18 mouse cellular contexts compared by ENCODE assay signal in genomic region chr12:113277741-113278140, GRCm38 (mm10).
"Had no signal": no experiment of that assay in that cellular context is flagged by ENCODE, and none has a peak within 500 bp of the region (broad histone marks: within the 10 kb centered on the region; RNA-seq: fewer than 3 reads in every experiment).

No protein-coding gene starts in this region.

- H3K4me3 ChIP-seq: liver, embryonic 13.5 days; liver, embryonic 15.5 days; lung, embryonic 15.5 days; midbrain, embryonic 13.5 days; midbrain, embryonic 15.5 days; myocyte; neural tube, embryonic 13.5 days; neural tube, embryonic 15.5 days; stomach, embryonic 15.5 days had no signal

- H3K9me3 ChIP-seq: liver, embryonic 13.5 days; liver, embryonic 15.5 days; lung, embryonic 15.5 days; midbrain, embryonic 13.5 days; midbrain, embryonic 15.5 days; neural tube, embryonic 13.5 days; neural tube, embryonic 15.5 days; stomach, embryonic 15.5 days had no signal

- H3K27me3 ChIP-seq: liver, embryonic 13.5 days; liver, embryonic 15.5 days; lung, embryonic 15.5 days; midbrain, embryonic 13.5 days; midbrain, embryonic 15.5 days; neural tube, embryonic 13.5 days; neural tube, embryonic 15.5 days; stomach, embryonic 15.5 days had no signal

- DNase-seq: liver, embryonic 13.5 days; liver, postnatal 0 days; lung, adult 2 months; lung, postnatal 14 days; lung, postnatal 36 days; right cerebral cortex, postnatal 14 days; thymus, adult 2 months; thymus, postnatal 25 days; thymus, postnatal 4 days had no signal

- H3K4me1 ChIP-seq: liver, embryonic 13.5 days; liver, embryonic 15.5 days; lung, embryonic 15.5 days; midbrain, embryonic 13.5 days; midbrain, embryonic 15.5 days; neural tube, embryonic 13.5 days; neural tube, embryonic 15.5 days; stomach, embryonic 15.5 days had no signal

- ATAC-seq: liver, postnatal 0 days; lung, postnatal 0 days; midbrain, embryonic 13.5 days; midbrain, embryonic 15.5 days had no signal

- H3K36me3 ChIP-seq: liver, embryonic 13.5 days; liver, embryonic 15.5 days; lung, embryonic 15.5 days; midbrain, embryonic 13.5 days; midbrain, embryonic 15.5 days; neural tube, embryonic 13.5 days; neural tube, embryonic 15.5 days; stomach, embryonic 15.5 days had no signal
